Mouse (Mus musculus) stomach, postnatal 0 days (tissue): ENCODE data around the gene Ccdc146.

Source experiments
- CTCF ChIP-seq: IDR thresholded peaks from 2 replicates; pipeline ENCODE4 v1.5.1; 2016; ENCODE audit warnings: antibody characterized with exemption, low read depth, mild to moderate bottlenecking, moderate library complexity
- EP300 ChIP-seq: optimal IDR thresholded peaks from 2 replicates; pipeline ENCODE3; 2016; ENCODE audit warnings: antibody characterized with exemption

- no peak for TF ChIP-seq EP300
- peak; percentile 22; the same call in 1 of the 2 replicates for TF ChIP-seq CTCF
Measured at GRCm38 (mm10) chr5:21267090-21267489, 157.4 kb downstream of the Ccdc146 start.
